Mouse (Mus musculus): ENCODE results near the gene Atxn7l1. TPM values are rescaled to one million over a fixed set of nuclear protein-coding genes. Genes with fewer than 3 reads are reported as not detected.

Atxn7l1 gene
- polyA plus RNA-seq, 1 experiment: 3.9 TPM

GRCm38 (mm10) chr12:33250197-33250596 is 102.7 kb downstream of the Atxn7l1 start:
- no peak for TF ChIP-seq GATA1 (IDR thresholded peaks at IDR 0.05; ENCODE audit: low read length)
- no peak for TF ChIP-seq TAL1 (IDR thresholded peaks at IDR 0.05; ENCODE audit: low read length)
- Histone ChIP-seq H3K4me3 (replicated peaks) (no peak overlapping the region), H3K4me1 (ENCODE audit: control insufficient read depth) (no peaks in the 10 kb centered on the region; the same call in 1 of the 2 replicates), H3K9me3 (ENCODE audit: control insufficient read depth, low read length) (no peaks in the 10 kb centered on the region), H3K36me3 (ENCODE audit: control insufficient read depth) (peaks cover 35% of the 10 kb centered on the region), H3K27me3 (ENCODE audit: control insufficient read depth) (no peaks in the 10 kb centered on the region)

GRCm38 (mm10) chr12:33251399-33251798 is 103.9 kb downstream of the Atxn7l1 start:
- TF ChIP-seq GATA1 (IDR thresholded peaks at IDR 0.05; ENCODE audit: low read length): no peak
- TF ChIP-seq TAL1 (IDR thresholded peaks at IDR 0.05; ENCODE audit: low read length): no peak
- no peak overlapping the region for H3K4me3 ChIP-seq (replicated peaks)
- H3K27me3 ChIP-seq (ENCODE audit: control insufficient read depth): no peaks in the 10 kb centered on the region
- H3K4me1 ChIP-seq (ENCODE audit: control insufficient read depth): no peaks in the 10 kb centered on the region; the same call in 1 of the 2 replicates
- H3K36me3 ChIP-seq (ENCODE audit: control insufficient read depth): peaks cover 37% of the 10 kb centered on the region
- no peaks in the 10 kb centered on the region for H3K9me3 ChIP-seq (ENCODE audit: control insufficient read depth, low read length)

DNA sequence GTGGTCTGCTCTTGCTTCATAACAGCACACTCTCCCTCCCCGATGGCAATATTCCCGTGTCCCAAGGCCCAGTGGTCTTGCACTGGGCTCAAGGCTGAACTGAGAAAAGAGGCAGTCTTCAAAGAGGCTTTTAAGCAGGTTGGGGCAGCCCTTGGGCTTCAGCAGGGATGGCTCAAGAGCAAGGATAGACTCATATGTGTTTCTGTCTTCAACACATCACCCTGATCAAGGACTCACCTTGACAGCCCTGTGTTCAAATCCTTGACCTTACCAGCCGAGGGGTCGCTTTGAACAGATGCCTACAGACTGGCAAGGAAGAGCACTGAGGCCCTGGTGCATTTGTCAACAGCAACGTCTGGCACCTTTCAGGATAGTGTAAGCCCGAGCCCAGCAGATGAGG is 105.1 kb downstream of the Atxn7l1 start:
- peaks cover 38% of the 10 kb centered on the region for H3K36me3 ChIP-seq (ENCODE audit: control insufficient read depth)
- H3K9me3 ChIP-seq (ENCODE audit: control insufficient read depth, low read length): no peaks in the 10 kb centered on the region
- H3K4me1 ChIP-seq (ENCODE audit: control insufficient read depth): no peaks in the 10 kb centered on the region; the same call in 1 of the 2 replicates
- TF ChIP-seq GATA1 (IDR thresholded peaks at IDR 0.05; ENCODE audit: low read length) (no peak), TAL1 (IDR thresholded peaks at IDR 0.05; ENCODE audit: low read length) (no peak)
- no peaks in the 10 kb centered on the region for H3K27me3 ChIP-seq (ENCODE audit: control insufficient read depth)
- no peak overlapping the region for H3K4me3 ChIP-seq (replicated peaks)

DNA sequence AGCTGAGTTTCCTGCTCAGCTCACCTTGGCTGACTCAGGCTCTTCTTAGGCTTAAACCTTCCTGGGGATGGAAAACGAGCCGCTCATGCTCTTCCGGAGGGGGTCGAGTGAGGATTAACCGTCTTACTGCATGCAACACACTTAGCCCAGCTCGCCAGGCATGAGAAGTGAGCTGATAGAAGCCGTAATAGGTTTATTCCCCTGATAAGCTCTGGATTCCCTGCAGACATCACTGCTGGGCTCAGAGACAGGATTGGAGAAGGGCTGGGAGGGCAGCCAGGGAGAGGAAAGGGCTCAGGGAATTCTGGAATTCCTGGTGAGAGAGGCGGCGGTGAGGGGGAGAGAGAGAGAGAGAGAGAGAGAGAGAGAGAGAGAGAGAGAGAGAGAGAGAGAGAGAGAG is 105.7 kb downstream of the Atxn7l1 start:
- Histone ChIP-seq H3K4me1 (ENCODE audit: control insufficient read depth) (no peaks in the 10 kb centered on the region; the same call in 1 of the 2 replicates), H3K27me3 (ENCODE audit: control insufficient read depth) (no peaks in the 10 kb centered on the region), H3K4me3 (replicated peaks) (no peak overlapping the region), H3K36me3 (ENCODE audit: control insufficient read depth) (peaks cover 41% of the 10 kb centered on the region), H3K9me3 (ENCODE audit: control insufficient read depth, low read length) (no peaks in the 10 kb centered on the region)
- TF ChIP-seq TAL1 (IDR thresholded peaks at IDR 0.05; ENCODE audit: low read length): no peak

DNA sequence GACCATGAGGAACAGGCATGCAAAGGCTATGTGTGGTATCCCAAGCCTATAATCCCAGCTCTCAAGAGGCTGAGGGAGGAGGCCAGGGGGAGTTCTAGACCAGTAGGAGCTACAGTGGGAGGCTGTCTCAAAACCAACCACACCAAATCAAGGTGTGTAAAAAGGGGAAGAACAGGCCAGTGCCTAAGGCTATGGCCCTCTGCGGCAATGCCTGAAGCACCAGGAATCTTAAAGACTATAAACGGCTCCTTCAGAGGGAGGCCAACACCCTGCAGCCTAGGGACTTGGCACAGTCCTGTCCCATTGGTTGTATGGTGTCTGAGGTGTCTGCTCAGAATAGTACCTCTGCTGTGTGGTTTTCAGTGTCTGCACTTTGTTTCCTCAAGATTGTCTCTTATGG is 107.8 kb downstream of the Atxn7l1 start:
- TF ChIP-seq GATA1 (IDR thresholded peaks at IDR 0.05; ENCODE audit: low read length): no peak
- TF ChIP-seq TAL1 (IDR thresholded peaks at IDR 0.05; ENCODE audit: low read length): no peak
- Histone ChIP-seq H3K4me1 (ENCODE audit: control insufficient read depth) (no peaks in the 10 kb centered on the region; the same call in 1 of the 2 replicates), H3K9me3 (ENCODE audit: control insufficient read depth, low read length) (no peaks in the 10 kb centered on the region), H3K27me3 (ENCODE audit: control insufficient read depth) (no peaks in the 10 kb centered on the region), H3K36me3 (ENCODE audit: control insufficient read depth) (peaks cover 34% of the 10 kb centered on the region), H3K4me3 (replicated peaks) (no peak overlapping the region)

DNA sequence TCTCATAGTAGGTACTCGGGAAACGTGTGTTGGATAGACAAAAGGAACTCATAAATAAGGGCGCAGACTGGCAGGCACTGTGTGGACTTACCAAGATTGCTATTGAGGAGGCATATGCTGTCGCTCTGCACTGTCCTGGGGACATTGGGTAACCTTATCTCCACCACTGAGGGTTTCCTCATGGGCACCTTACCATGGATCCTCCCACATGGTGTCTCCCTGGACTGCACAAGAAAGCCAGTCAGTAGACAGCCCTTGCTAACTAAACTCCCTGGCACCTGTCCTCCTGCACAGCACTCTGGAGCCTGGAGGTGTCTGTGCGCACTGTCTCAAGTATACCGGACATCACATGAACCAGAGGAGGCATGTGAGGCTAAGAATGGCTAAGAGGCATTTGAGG is 108.9 kb downstream of the Atxn7l1 start:
- Histone ChIP-seq H3K27me3 (ENCODE audit: control insufficient read depth) (no peaks in the 10 kb centered on the region), H3K4me3 (replicated peaks) (no peak overlapping the region), H3K4me1 (ENCODE audit: control insufficient read depth) (peaks cover 1% of the 10 kb centered on the region; the same call in 1 of the 2 replicates), H3K36me3 (ENCODE audit: control insufficient read depth) (peaks cover 30% of the 10 kb centered on the region), H3K9me3 (ENCODE audit: control insufficient read depth, low read length) (no peaks in the 10 kb centered on the region)
- TF ChIP-seq GATA1 (IDR thresholded peaks at IDR 0.05; ENCODE audit: low read length): no peak

DNA sequence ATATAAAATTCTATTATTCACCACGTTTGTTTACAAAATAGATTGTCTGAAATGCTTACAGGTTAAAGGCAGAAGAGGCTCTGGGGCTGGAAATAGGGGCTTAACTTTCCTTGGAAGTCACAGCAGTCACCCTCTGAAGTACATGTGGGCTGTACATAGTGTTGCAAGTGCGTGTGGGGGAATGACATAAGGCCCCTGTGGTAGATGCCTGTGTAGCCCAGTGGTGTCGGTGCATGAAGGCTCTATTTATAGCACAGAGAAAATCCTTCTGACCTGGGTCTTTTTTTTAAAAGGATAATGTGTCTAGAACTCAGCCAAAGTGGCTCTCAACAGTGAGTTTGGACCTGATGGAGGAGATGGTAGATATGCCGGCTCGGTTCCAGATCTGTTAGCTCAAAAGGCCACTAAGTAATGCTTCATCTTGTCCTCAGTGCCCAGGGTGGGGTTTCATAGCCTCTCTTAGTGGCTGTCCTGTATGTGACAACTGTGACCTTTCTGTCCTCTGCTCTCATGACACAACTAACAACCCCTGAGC is 111.6 kb downstream of the Atxn7l1 start:
- Histone ChIP-seq H3K36me3 (ENCODE audit: control insufficient read depth) (peaks cover 23% of the 10 kb centered on the region), H3K27me3 (ENCODE audit: control insufficient read depth) (no peaks in the 10 kb centered on the region), H3K4me1 (ENCODE audit: control insufficient read depth) (peaks cover 1% of the 10 kb centered on the region; the same call in 1 of the 2 replicates), H3K4me3 (replicated peaks) (no peak overlapping the region), H3K9me3 (ENCODE audit: control insufficient read depth, low read length) (no peaks in the 10 kb centered on the region)
- TF ChIP-seq TAL1 (IDR thresholded peaks at IDR 0.05; ENCODE audit: low read length) (no peak), GATA1 (IDR thresholded peaks at IDR 0.05; ENCODE audit: low read length) (no peak)

- Histone ChIP-seq H3K27me3 (ENCODE audit: control insufficient read depth) (no peaks in the 10 kb centered on the region), H3K4me3 (replicated peaks) (no peak overlapping the region), H3K4me1 (ENCODE audit: control insufficient read depth) (peaks cover 1% of the 10 kb centered on the region; the same call in 1 of the 2 replicates), H3K9me3 (ENCODE audit: control insufficient read depth, low read length) (no peaks in the 10 kb centered on the region), H3K36me3 (ENCODE audit: control insufficient read depth) (peaks cover 23% of the 10 kb centered on the region)
- no peak for TF ChIP-seq GATA1 (IDR thresholded peaks at IDR 0.05; ENCODE audit: low read length)
- no peak for TF ChIP-seq TAL1 (IDR thresholded peaks at IDR 0.05; ENCODE audit: low read length)
Observed at GRCm38 (mm10) chr12:33260575-33260974, 113.1 kb downstream of the Atxn7l1 start.

DNA sequence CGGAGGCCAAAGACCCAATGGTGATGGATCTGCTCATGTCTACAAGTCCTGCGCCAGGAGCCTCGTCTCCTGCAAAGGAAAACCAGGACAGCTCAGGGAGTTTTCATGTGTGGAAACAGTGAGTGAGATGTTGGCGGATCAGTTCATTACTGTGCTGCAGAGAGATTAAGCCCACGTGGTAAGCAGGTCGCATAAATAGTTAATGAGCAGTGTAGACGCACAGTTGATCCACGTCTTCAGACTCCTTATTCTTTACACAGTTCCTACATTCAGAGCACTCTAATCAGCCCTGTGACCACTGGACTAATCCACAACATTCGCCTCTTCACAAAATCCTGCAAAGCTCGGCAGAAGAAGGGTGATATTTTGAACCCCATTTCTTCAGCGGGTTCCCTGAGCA is 118.4 kb downstream of the Atxn7l1 start:
- H3K36me3 ChIP-seq (ENCODE audit: control insufficient read depth): peaks cover 8% of the 10 kb centered on the region

DNA sequence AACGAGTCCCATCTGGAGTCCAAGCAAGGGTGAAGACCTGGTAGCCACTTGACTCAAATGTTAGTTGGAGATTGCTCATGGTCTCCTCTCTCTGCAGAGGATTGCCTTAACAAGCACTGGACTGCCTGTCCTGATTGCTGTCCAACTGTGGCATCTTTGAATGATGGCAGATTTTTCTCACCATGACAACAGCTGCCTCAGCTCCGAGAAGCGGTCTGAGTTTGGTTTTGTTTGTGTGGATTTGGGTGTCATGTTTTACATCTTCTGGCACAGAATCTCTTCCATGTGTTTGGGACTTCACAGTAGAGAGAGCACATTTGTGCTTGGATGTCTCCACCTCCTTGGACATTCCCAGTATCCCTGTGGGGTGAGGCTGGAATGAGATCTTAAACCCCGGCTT is 120.5 kb downstream of the Atxn7l1 start:
- no peaks in the 10 kb centered on the region for H3K27me3 ChIP-seq (ENCODE audit: control insufficient read depth)
- no peaks in the 10 kb centered on the region for H3K9me3 ChIP-seq (ENCODE audit: control insufficient read depth, low read length)
- no peak overlapping the region for H3K4me3 ChIP-seq (replicated peaks)
- H3K36me3 ChIP-seq (ENCODE audit: control insufficient read depth): peaks cover 5% of the 10 kb centered on the region
- no peak for TF ChIP-seq GATA1 (IDR thresholded peaks at IDR 0.05; ENCODE audit: low read length)
- H3K4me1 ChIP-seq (ENCODE audit: control insufficient read depth): no peaks in the 10 kb centered on the region; the same call in 1 of the 2 replicates

More for the DNA sequence above, 118.4 kb downstream of the Atxn7l1 start:
- TF ChIP-seq GATA1 (IDR thresholded peaks at IDR 0.05; ENCODE audit: low read length) (no peak), TAL1 (IDR thresholded peaks at IDR 0.05; ENCODE audit: low read length) (no peak)
- Histone ChIP-seq H3K4me1 (ENCODE audit: control insufficient read depth) (no peaks in the 10 kb centered on the region; the same call in 1 of the 2 replicates), H3K4me3 (replicated peaks) (no peak overlapping the region), H3K27me3 (ENCODE audit: control insufficient read depth) (no peaks in the 10 kb centered on the region), H3K9me3 (ENCODE audit: control insufficient read depth, low read length) (no peaks in the 10 kb centered on the region)

Measured in erythroblast, embryonic 14.5 days (primary cell).